Mouse (Mus musculus): ENCODE data around the gene Prrc2a. TPM values are rescaled to one million over a fixed set of nuclear protein-coding genes. Genes with fewer than 3 reads are reported as not detected.

The Prrc2a gene
- polyA plus RNA-seq, 1 experiment = 770 TPM

- WGBS = 96% methylated on average over 10 of the region's 10 CpGs
- Histone ChIP-seq H3K4me1 (replicated peaks; ENCODE audit: control insufficient read depth, insufficient read depth, low read length) (no peaks in the 10 kb centered on the region), H3K27me3 (ENCODE audit: control insufficient read depth, insufficient read depth, low read length) (no peaks in the 10 kb centered on the region), H3K36me3 (ENCODE audit: control insufficient read depth, insufficient read depth, low read length) (peaks cover 57% of the 10 kb centered on the region), H3K27ac (ENCODE audit: control insufficient read depth, insufficient read depth, low read length) (no peak overlapping the region), H3K4me3 (ENCODE audit: control insufficient read depth, insufficient read depth, low read length) (no peak overlapping the region)
- no peak for DNase-seq
- no peak for TF ChIP-seq CTCF (IDR thresholded peaks at IDR 0.05; ENCODE audit: borderline replicate concordance, control insufficient read depth, extremely low read depth, insufficient read depth, low read length, poor library complexity)
- no peak for TF ChIP-seq POLR2A (IDR thresholded peaks at IDR 0.05; ENCODE audit: control insufficient read depth, extremely low read depth, insufficient read depth, low read length, poor library complexity)
These were observed 64.4 kb downstream of the Prrc2a start for GRCm38 (mm10) chr17:35100196-35100765.

Other genes with a start within 250 kb of the Prrc2a start
- gene Neu1, start 233.6 kb downstream of the Prrc2a start, polyA plus RNA-seq (2012; rRNA removed) = 66.9 and 82.3 TPM in 2 replicates
- gene Hspa1b, start 205.7 kb downstream of the Prrc2a start, polyA plus RNA-seq (2012; rRNA removed) = 22.7 and 26.5 TPM in 2 replicates
- gene Gm20481, start 195.0 kb downstream of the Prrc2a start, polyA plus RNA-seq (2012; rRNA removed) = not detected in 2 replicates
- 10.0 and 12.2 TPM in 2 replicates for gene Hspa1a, start 192.7 kb downstream of the Prrc2a start, polyA plus RNA-seq (2012; rRNA removed)
- gene Hspa1l, start 192.2 kb downstream of the Prrc2a start, polyA plus RNA-seq (2012; rRNA removed) = 0.06 and 0.28 TPM in 2 replicates
- 207 and 265 TPM in 2 replicates for gene Lsm2, start 183.0 kb downstream of the Prrc2a start, polyA plus RNA-seq (2012; rRNA removed)
- 404 and 545 TPM in 2 replicates for gene Vars, start 163.9 kb downstream of the Prrc2a start, polyA plus RNA-seq (2012; rRNA removed)
- gene Vwa7, start 148.3 kb downstream of the Prrc2a start, polyA plus RNA-seq (2012; rRNA removed) = 1.1 and 1.5 TPM in 2 replicates
- 12.3 and 18.3 TPM in 2 replicates for gene Sapcd1, start 136.9 kb downstream of the Prrc2a start, polyA plus RNA-seq (2012; rRNA removed)
- gene Msh5, start 118.2 kb downstream of the Prrc2a start, polyA plus RNA-seq (2012; rRNA removed) = 15.5 and 20.0 TPM in 2 replicates
- 316 and 321 TPM in 2 replicates for gene Clic1, start 114.9 kb downstream of the Prrc2a start, polyA plus RNA-seq (2012; rRNA removed)
- 54.0 and 55.3 TPM in 2 replicates for gene Ddah2, start 105.9 kb downstream of the Prrc2a start, polyA plus RNA-seq (2012; rRNA removed)
- gene Ly6g6c, start 99.5 kb downstream of the Prrc2a start, polyA plus RNA-seq (2012; rRNA removed) = 3.6 and 5.0 TPM in 2 replicates
- gene Mpig6b, start 98.7 kb downstream of the Prrc2a start, polyA plus RNA-seq (2012; rRNA removed) = 0.18 and 0.20 TPM in 2 replicates
- 2.3 and 3.4 TPM in 2 replicates for gene Ly6g6e, start 88.0 kb downstream of the Prrc2a start, polyA plus RNA-seq (2012; rRNA removed)
- 0.59 and 1.5 TPM in 2 replicates for gene Ly6g6d, start 86.8 kb downstream of the Prrc2a start, polyA plus RNA-seq (2012; rRNA removed)
- 0.66 and 1.3 TPM in 2 replicates for gene Ly6g6f, start 79.3 kb downstream of the Prrc2a start, polyA plus RNA-seq (2012; rRNA removed)
- gene Abhd16a, start 75.6 kb downstream of the Prrc2a start, polyA plus RNA-seq (2012; rRNA removed) = 191 and 202 TPM in 2 replicates
- gene Ly6g5c, start 56.6 kb downstream of the Prrc2a start, polyA plus RNA-seq (2012; rRNA removed) = 0.27 TPM in 1 of 2 replicates, not detected in the other
- 5.9 and 8.3 TPM in 2 replicates for gene Ly6g5b, start 49.5 kb downstream of the Prrc2a start, polyA plus RNA-seq (2012; rRNA removed)
- gene Gpank1, start 43.4 kb downstream of the Prrc2a start, polyA plus RNA-seq (2012; rRNA removed) = 35.2 and 37.8 TPM in 2 replicates
- gene Csnk2b, start 42.8 kb downstream of the Prrc2a start, polyA plus RNA-seq (2012; rRNA removed) = 500 and 515 TPM in 2 replicates
- gene D17H6S53E, start 38.5 kb downstream of the Prrc2a start, polyA plus RNA-seq (2012; rRNA removed) = 12.9 and 16.0 TPM in 2 replicates
- 0.55 and 0.85 TPM in 2 replicates for gene Apom, start 32.8 kb downstream of the Prrc2a start, polyA plus RNA-seq (2012; rRNA removed)
- 411 TPM in 2 replicates for gene Bag6, start 29.7 kb downstream of the Prrc2a start, polyA plus RNA-seq (2012; rRNA removed)
- 5.4 and 8.9 TPM in 2 replicates for gene Aif1, start 11.2 kb upstream of the Prrc2a start, polyA plus RNA-seq (2012; rRNA removed)
- gene Lst1, start 23.5 kb upstream of the Prrc2a start, polyA plus RNA-seq (2012; rRNA removed) = 30.7 and 49.6 TPM in 2 replicates
- gene Ltb, start 29.5 kb upstream of the Prrc2a start, polyA plus RNA-seq (2012; rRNA removed) = 358 and 375 TPM in 2 replicates
- 11.3 and 11.4 TPM in 2 replicates for gene Tnf, start 37.1 kb upstream of the Prrc2a start, polyA plus RNA-seq (2012; rRNA removed)
- gene Lta, start 40.5 kb upstream of the Prrc2a start, polyA plus RNA-seq (2012; rRNA removed) = 14.4 and 14.5 TPM in 2 replicates
- 0.29 TPM in 1 of 2 replicates, not detected in the other for gene Gm16181, start 55.9 kb upstream of the Prrc2a start, polyA plus RNA-seq (2012; rRNA removed)
- gene Atp6v1g2, start 68.8 kb upstream of the Prrc2a start, polyA plus RNA-seq (2012; rRNA removed) = 7.9 TPM in 2 replicates
- 34.2 and 41.3 TPM in 2 replicates for gene Nfkbil1, start 70.9 kb upstream of the Prrc2a start, polyA plus RNA-seq (2012; rRNA removed)
- gene Ddx39b, start 76.8 kb upstream of the Prrc2a start, polyA plus RNA-seq (2012; rRNA removed) = 778 and 831 TPM in 2 replicates
- gene H2-D1, start 97.8 kb upstream of the Prrc2a start, polyA plus RNA-seq (2012; rRNA removed) = 873 and 1,061 TPM in 2 replicates
- 4.6 and 6.7 TPM in 2 replicates for gene H2-Q1, start 155.5 kb upstream of the Prrc2a start, polyA plus RNA-seq (2012; rRNA removed)
- gene H2-Q2, start 177.3 kb upstream of the Prrc2a start, polyA plus RNA-seq (2012; rRNA removed) = 142 and 170 TPM in 2 replicates
- 272 and 274 TPM in 2 replicates for gene H2-Q4, start 214.7 kb upstream of the Prrc2a start, polyA plus RNA-seq (2012; rRNA removed)